Mouse (Mus musculus) G1E (cell line): ENCODE measurements around the gene Aak1.

ENCODE experiments used
- CTCF ChIP-seq: IDR thresholded peaks from 2 replicates; pipeline ENCODE4 v1.5.1; 2012; ENCODE audit warnings: low read depth, low read length, inconsistent platforms, mixed read lengths
- GATA1 ChIP-seq: IDR thresholded peaks from 2 replicates; pipeline ENCODE4 v1.6.1; 2012; ENCODE audit warnings: borderline replicate concordance, low read length, inconsistent platforms, mixed read lengths

DNA sequence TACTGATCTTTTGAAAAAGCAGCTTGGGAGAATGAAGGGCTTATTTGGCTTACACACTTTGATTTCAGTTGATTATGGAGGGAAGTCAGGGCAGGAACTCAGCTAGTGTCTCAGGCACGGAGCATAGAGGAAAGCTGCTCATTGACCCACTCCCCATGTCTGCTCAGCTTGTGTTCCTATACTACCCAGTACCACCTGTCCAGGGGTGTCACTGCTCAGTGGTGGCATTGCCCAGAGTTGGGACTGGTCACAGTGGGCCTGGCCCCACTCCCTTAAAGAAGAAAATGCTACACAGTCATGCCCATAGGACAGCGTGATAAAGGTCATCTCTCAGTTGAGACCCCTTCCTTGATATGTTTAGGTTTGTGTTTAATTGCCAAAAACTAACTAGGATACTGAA is 34.9 kb downstream of the Aak1 start:
- TF ChIP-seq CTCF: no peak
- TF ChIP-seq GATA1: no peak
